15 mouse cellular contexts compared by ENCODE assay signal in genomic region chr2:18969066-18969681, GRCm38 (mm10). TPM values are rescaled to one million over a fixed set of nuclear protein-coding genes. Genes with fewer than 3 reads are reported as not detected.
DNase-seq lines count a peak whose midpoint lies in the region; ATAC-seq and TF ChIP-seq lines count a peak whose summit lies in the region.
"Had no signal": no experiment of that assay in that cellular context is flagged by ENCODE, and none has a peak within 500 bp of the region (broad histone marks: within the 10 kb centered on the region; RNA-seq: fewer than 3 reads in every experiment).

No protein-coding gene starts in this region.

- no peak for ATAC-seq in intestine, embryonic 14.5 days (replicated peaks; ENCODE audit: low FRiP score, low TSS enrichment, low read depth)
- ATAC-seq in intestine, postnatal 0 days: no peak
- peak; percentile 50 for ATAC-seq in common myeloid progenitor, adult 5-6 weeks (replicated peaks; ENCODE audit: low read depth, poor library complexity, severe bottlenecking)
- peak; percentile 95 for ATAC-seq in liver, embryonic 14.5 days (ENCODE audit: insufficient read depth)
- no peak for ATAC-seq in megakaryocyte, adult 5-6 weeks (ENCODE audit: poor library complexity, severe bottlenecking)
- ATAC-seq in midbrain, embryonic 14.5 days (ENCODE audit: low FRiP score, low TSS enrichment): no peak
- ATAC-seq: activated CD4-positive, CD25-positive, alpha-beta regulatory T cell, adult 4 months had no signal

- no peak for TF ChIP-seq CTCF in intestine, postnatal 0 days (IDR thresholded peaks at IDR 0.05; ENCODE audit: low read depth)
- no peak for TF ChIP-seq CTCF in liver, embryonic 14.5 days (IDR thresholded peaks at IDR 0.05; ENCODE audit: low read depth)

- no peak overlapping the region for H3K27ac ChIP-seq in intestine, embryonic 14.5 days (ENCODE audit: low read depth)
- H3K27ac ChIP-seq in intestine, postnatal 0 days (ENCODE audit: low read depth, low read length): no peak overlapping the region
- H3K27ac ChIP-seq in liver, embryonic 14.5 days: peak overlapping the region; percentile 88
- no peak overlapping the region for H3K27ac ChIP-seq in midbrain, embryonic 14.5 days (replicated peaks; ENCODE audit: low read depth, low read length)
- H3K27ac ChIP-seq: hindbrain, embryonic 12.5 days; limb, embryonic 12.5 days had no signal

- WGBS in intestine, embryonic 14.5 days: 30% methylated on average over 5 of the region's 5 CpGs
- 43% methylated on average over 5 of the region's 5 CpGs for WGBS in intestine, postnatal 0 days
- WGBS in liver, embryonic 14.5 days (ENCODE audit: insufficient replicate concordance): 13% methylated on average over 5 of the region's 5 CpGs
- whole genome bisulfite sequencing in midbrain, embryonic 14.5 days: 90% methylated on average over 5 of the region's 5 CpGs

- DNase-seq in intestine, embryonic 14.5 days (ENCODE audit: low spot score): peak; percentile 48
- DNase-seq in CD4-positive helper T cell, adult 2 months (ENCODE audit: low read depth, low spot score): peak; percentile 49
- DNase-seq in liver, embryonic 14.5 days (ENCODE audit: low read depth in 3 of 3, low spot score in 3 of 3): peak; percentile 50 to 60 (median 56)
- DNase-seq in MN1 (ENCODE audit: low spot score): no peak
- DNase-seq in midbrain, embryonic 14.5 days: no peak
- DNase-seq: cerebellum, adult 18-20 months; kidney, adult 18-20 months; kidney, postnatal 4 days had no signal

- no peaks in the 10 kb centered on the region for H3K36me3 ChIP-seq in intestine, embryonic 14.5 days (ENCODE audit: control insufficient read depth, insufficient read depth, low read length)
- H3K36me3 ChIP-seq in intestine, postnatal 0 days (ENCODE audit: control insufficient read depth, insufficient read depth): no peaks in the 10 kb centered on the region
- H3K36me3 ChIP-seq in liver, embryonic 14.5 days (replicated peaks; ENCODE audit: control insufficient read depth, insufficient read depth, low read depth): no peaks in the 10 kb centered on the region; the same call in 1 of the 2 replicates
- H3K36me3 ChIP-seq in midbrain, embryonic 14.5 days (ENCODE audit: control insufficient read depth, insufficient read depth, low read length): no peaks in the 10 kb centered on the region
- H3K36me3 ChIP-seq: hindbrain, embryonic 12.5 days had no signal

- H3K9ac ChIP-seq in intestine, embryonic 14.5 days (ENCODE audit: low read length): no peak overlapping the region
- no peak overlapping the region for H3K9ac ChIP-seq in intestine, postnatal 0 days (ENCODE audit: low read depth, low read length)
- H3K9ac ChIP-seq in liver, embryonic 14.5 days (replicated peaks): peak overlapping the region; percentile 54
- no peak overlapping the region for H3K9ac ChIP-seq in midbrain, embryonic 14.5 days (replicated peaks; ENCODE audit: low read length)
- H3K9ac ChIP-seq: hindbrain, embryonic 12.5 days; limb, embryonic 12.5 days had no signal

- H3K27me3 ChIP-seq in intestine, embryonic 14.5 days (replicated peaks; ENCODE audit: control insufficient read depth, insufficient read depth, low read length): no peaks in the 10 kb centered on the region
- H3K27me3 ChIP-seq in intestine, postnatal 0 days (replicated peaks; ENCODE audit: control insufficient read depth, insufficient read depth, low read length): no peaks in the 10 kb centered on the region
- H3K27me3 ChIP-seq in liver, embryonic 14.5 days (ENCODE audit: control insufficient read depth, insufficient read depth, low read length): no peaks in the 10 kb centered on the region
- H3K27me3 ChIP-seq in midbrain, embryonic 14.5 days (ENCODE audit: control insufficient read depth, insufficient read depth, low read length): no peaks in the 10 kb centered on the region
- H3K27me3 ChIP-seq: hindbrain, embryonic 12.5 days; megakaryocyte, embryonic 14.5 days had no signal

- no peak overlapping the region for H3K4me2 ChIP-seq in intestine, embryonic 14.5 days (ENCODE audit: low read length)
- H3K4me2 ChIP-seq in intestine, postnatal 0 days (replicated peaks; ENCODE audit: low read depth): no peak overlapping the region
- H3K4me2 ChIP-seq in liver, embryonic 14.5 days (ENCODE audit: low read depth): peak overlapping the region; percentile 57
- no peak overlapping the region for H3K4me2 ChIP-seq in midbrain, embryonic 14.5 days (ENCODE audit: low read length)
- H3K4me2 ChIP-seq: hindbrain, embryonic 12.5 days; limb, embryonic 12.5 days had no signal

- peak; percentile 84 for TF ChIP-seq EP300 in liver, embryonic 14.5 days (IDR thresholded peaks at IDR 0.05; ENCODE audit: low read depth)

- peaks cover 6% of the 10 kb centered on the region for H3K9me3 ChIP-seq in intestine, embryonic 14.5 days (ENCODE audit: control insufficient read depth, low read length)
- peaks cover 4% of the 10 kb centered on the region; the same call in 1 of the 2 replicates for H3K9me3 ChIP-seq in intestine, postnatal 0 days (ENCODE audit: control insufficient read depth)
- H3K9me3 ChIP-seq in liver, embryonic 14.5 days (ENCODE audit: control insufficient read depth, low read length): peaks cover 4% of the 10 kb centered on the region
- H3K9me3 ChIP-seq in midbrain, embryonic 14.5 days (ENCODE audit: control insufficient read depth, low read length): peaks cover 9% of the 10 kb centered on the region

- no peak overlapping the region for H3K4me3 ChIP-seq in intestine, embryonic 14.5 days (ENCODE audit: low read depth, low read length)
- H3K4me3 ChIP-seq in intestine, postnatal 0 days (ENCODE audit: low read depth, low read length): no peak overlapping the region
- peak overlapping the region in 1 of 2 experiments; percentile 25; a peak in 2 of 4 replicates for H3K4me3 ChIP-seq in liver, embryonic 14.5 days (ENCODE audit: insufficient read depth in 1 of 2, low read depth in 2 of 2, low read length in 2 of 2)
- no peak overlapping the region for H3K4me3 ChIP-seq in midbrain, embryonic 14.5 days (replicated peaks; ENCODE audit: low read depth, low read length)
- H3K4me3 ChIP-seq: hindbrain, embryonic 12.5 days; limb, embryonic 12.5 days had no signal

- H3K4me1 ChIP-seq in intestine, embryonic 14.5 days (replicated peaks; ENCODE audit: control insufficient read depth, insufficient read depth, low read length): no peaks in the 10 kb centered on the region; the same call in 1 of the 2 replicates
- H3K4me1 ChIP-seq in intestine, postnatal 0 days (replicated peaks; ENCODE audit: control insufficient read depth, insufficient read depth, low read length): no peaks in the 10 kb centered on the region
- peaks cover 45 to 49% of the 10 kb centered on the region in 2 experiments for H3K4me1 ChIP-seq in liver, embryonic 14.5 days (replicated peaks; ENCODE audit: control insufficient read depth in 2 of 2, insufficient read depth in 2 of 2, low read length in 1 of 2)
- no peaks in the 10 kb centered on the region for H3K4me1 ChIP-seq in midbrain, embryonic 14.5 days (ENCODE audit: control insufficient read depth, insufficient read depth, low read length)
- H3K4me1 ChIP-seq: hindbrain, embryonic 12.5 days; limb, embryonic 12.5 days had no signal

RNA-seq across cellular contexts. Expression of gene Pip4k2a, which starts 28.8 kb away (rescaled TPM):
- 10.1 and 10.3 TPM in 2 replicates for polyA plus RNA-seq in intestine, embryonic 14.5 days (2014; fragmentation: Nextera tagmentation; extraction: Ambion mirVana)
- 12.0 and 12.8 TPM in 2 replicates for polyA plus RNA-seq in intestine, postnatal 0 days (2015; fragmentation: Nextera tagmentation; extraction: Ambion mirVana)
- total RNA-seq in common myeloid progenitor, adult 5-6 weeks (2017): 30.1 and 51.8 TPM in 2 replicates
- 10.7 and 16.6 TPM in 2 replicates for polyA plus RNA-seq in liver, embryonic 14.5 days (2012; rRNA removed)
- 15.2 and 17.4 TPM in 2 replicates for polyA plus RNA-seq in liver, embryonic 14.5 days (2014; fragmentation: Nextera tagmentation; extraction: Ambion mirVana)
- total RNA-seq in megakaryocyte, adult 5-6 weeks (2015): 121 and 123 TPM in 2 replicates
- 63.0 and 64.8 TPM in 2 replicates for total RNA-seq in megakaryocyte, adult 5-6 weeks (2017)
- polyA plus RNA-seq in midbrain, embryonic 14.5 days (2014; fragmentation: Nextera tagmentation; extraction: Ambion mirVana): 10.3 and 11.8 TPM in 2 replicates

RNA-seq across cellular contexts. Expression of gene 4930426L09Rik, which starts 29.0 kb away (rescaled TPM):
- polyA plus RNA-seq in intestine, embryonic 14.5 days (2014; fragmentation: Nextera tagmentation; extraction: Ambion mirVana): 0.37 and 0.40 TPM in 2 replicates
- 0.27 and 0.47 TPM in 2 replicates for polyA plus RNA-seq in intestine, postnatal 0 days (2015; fragmentation: Nextera tagmentation; extraction: Ambion mirVana)
- not detected in 2 replicates for total RNA-seq in common myeloid progenitor, adult 5-6 weeks (2017)
- 0.22 and 0.28 TPM in 2 replicates for polyA plus RNA-seq in liver, embryonic 14.5 days (2012; rRNA removed)
- 0.22 and 0.28 TPM in 2 replicates for polyA plus RNA-seq in liver, embryonic 14.5 days (2014; fragmentation: Nextera tagmentation; extraction: Ambion mirVana)
- total RNA-seq in megakaryocyte, adult 5-6 weeks (2015): 2.1 and 3.0 TPM in 2 replicates
- total RNA-seq in megakaryocyte, adult 5-6 weeks (2017): 0.53 and 0.59 TPM in 2 replicates
- polyA plus RNA-seq in midbrain, embryonic 14.5 days (2014; fragmentation: Nextera tagmentation; extraction: Ambion mirVana): 0.47 and 0.49 TPM in 2 replicates

Comparison
In these comparisons a context has a peak if more than half of its experiments do, and no peak if none do; other contexts are left out.
1. ATAC-seq: peak in common myeloid progenitor, adult 5-6 weeks (single experiment) and liver, embryonic 14.5 days (single experiment); none in intestine, embryonic 14.5 days (single experiment), intestine, postnatal 0 days (single experiment), megakaryocyte, adult 5-6 weeks (single experiment) and midbrain, embryonic 14.5 days (single experiment).
2. DNase-seq: peak in intestine, embryonic 14.5 days (single experiment), CD4-positive helper T cell, adult 2 months (single experiment) and liver, embryonic 14.5 days (3 of 3); none in MN1 (single experiment) and midbrain, embryonic 14.5 days (single experiment).